Mouse (Mus musculus): Measurements from ENCODE around the gene Gtf2ird1.

GRCm38 (mm10) chr5:134314688-134315622 is 141.6 kb downstream of the Gtf2ird1 start, which contains the start of gene Gtf2i:
- TF ChIP-seq CTCF (conservative IDR thresholded peaks at IDR 0.05; ENCODE audit: low read length) (no peak), POU5F1 (IDR thresholded peaks at IDR 0.05; ENCODE audit: borderline replicate concordance, low read length) (no peak), NANOG (IDR thresholded peaks at IDR 0.05; ENCODE audit: borderline replicate concordance, low read length) (no peak)
